Mouse (Mus musculus) spleen, adult 10 weeks (tissue): ENCODE results near the gene Itih5. TPM values are rescaled to one million over a fixed set of nuclear protein-coding genes. Genes with fewer than 3 reads are reported as not detected.

Experiments
- polyA plus RNA-seq: library from polyadenylated mRNA; stranded (reverse); fragments of 350-450 nt; fragmentation: Illumina TruSeq; extraction: RNeasy Lipid Tissue Mini Kit (QIAGEN cat#74804); gene quantifications from one replicate; pipeline ENCODE4 v1.2.3, GENCODE M21; 2015; ENCODE audit warnings: low replicate concordance; ENCODE audit not compliant: insufficient read depth

Gene Itih5
- polyA plus RNA-seq = 9.8 TPM

DNA sequence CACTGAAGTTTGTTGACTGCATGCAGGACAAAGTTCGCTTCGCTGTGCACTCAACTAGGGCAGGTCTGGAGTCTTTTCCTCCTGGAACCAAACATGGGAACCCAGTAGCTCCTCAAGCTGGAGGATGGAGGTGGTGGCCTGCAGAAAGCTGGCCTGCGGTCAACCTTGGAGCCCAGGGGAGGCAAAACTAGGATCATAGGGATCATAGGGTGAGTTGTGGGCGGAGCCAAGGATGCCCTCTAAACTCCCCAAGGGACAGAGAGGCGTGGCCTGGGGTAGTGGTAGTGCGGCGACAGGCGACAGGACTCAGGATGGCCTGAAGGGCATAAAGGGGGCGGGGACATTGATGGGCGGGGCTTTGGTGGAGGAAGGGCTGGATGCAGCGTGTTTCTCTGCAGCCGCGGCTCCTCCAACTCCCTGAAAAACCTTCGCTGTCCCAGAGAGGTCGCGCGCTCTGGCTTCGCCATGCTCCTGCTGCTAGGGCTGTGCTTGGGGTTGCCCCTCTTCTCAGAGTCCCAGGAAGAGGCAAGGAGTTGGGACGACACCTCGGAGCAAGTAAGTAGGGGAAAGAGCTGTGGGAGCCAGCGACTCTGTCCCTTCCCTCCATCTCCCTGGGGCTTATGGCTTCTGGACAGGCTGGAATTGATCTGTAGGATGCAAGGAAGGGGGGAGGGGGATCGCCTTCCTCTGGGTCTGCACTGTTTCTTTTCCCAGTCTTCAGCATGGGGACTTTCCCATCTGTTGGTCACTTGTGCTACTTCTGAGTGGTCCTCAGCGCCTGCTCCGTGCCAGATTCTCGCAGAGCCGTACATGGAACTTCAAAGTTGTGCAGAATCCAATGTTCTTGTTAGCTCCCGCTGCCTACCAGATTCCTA, at the start of gene Itih5:
Gene Itih5, plus strand, starts transcription at position 371 of the 875 bp plus-strand sequence.

DNA sequence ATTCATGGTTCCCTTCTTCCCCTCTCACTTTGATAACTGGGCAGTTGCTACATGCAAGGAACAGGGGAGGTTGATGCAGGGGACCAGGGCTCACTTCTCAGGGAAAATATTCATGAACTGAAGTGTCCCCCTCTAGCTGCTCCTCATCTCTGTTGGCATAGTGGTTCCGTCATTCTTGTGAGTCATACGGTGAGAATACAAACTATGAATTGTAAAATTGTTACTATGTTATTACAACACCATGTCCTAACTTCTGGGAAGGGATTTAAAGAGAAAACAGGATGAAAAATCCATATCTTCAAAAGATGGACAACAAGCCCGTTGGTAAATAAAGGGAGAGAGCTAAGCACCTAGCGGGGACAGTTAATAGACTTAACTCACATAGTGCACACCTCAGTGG, 22.1 kb upstream of the Itih5 start, which contains the start of gene Itih2:
Gene Itih2, minus strand, starts transcription at position 101 of the 400 bp plus-strand sequence.

Other genes with a start within 250 kb of the Itih5 start
- 10.6 TPM for gene Taf3, start 105.0 kb upstream of the Itih5 start, polyA plus RNA-seq
- gene Atp5c1, start 73.1 kb upstream of the Itih5 start, polyA plus RNA-seq = 333 TPM
- 42.0 TPM for gene Kin, start 73.0 kb upstream of the Itih5 start, polyA plus RNA-seq
- gene Itih2, start 22.2 kb upstream of the Itih5 start, polyA plus RNA-seq = not detected
- 2.2 TPM for gene Sfmbt2, start 216.9 kb downstream of the Itih5 start, polyA plus RNA-seq